Mouse (Mus musculus) cerebellum, adult 2 months (tissue): Measurements from ENCODE around the gene Atp5b.

ENCODE experiments used
- CTCF ChIP-seq: fragments of 200-500 bp; IDR thresholded peaks from 2 replicates; pipeline ENCODE4 v1.5.1; 2011; ENCODE audit warnings: low read depth, mild to moderate bottlenecking, control low read depth, low read length, moderate library complexity, borderline replicate concordance; ENCODE audit not compliant: insufficient read depth
- POLR2A ChIP-seq: fragments of 200-500 bp; IDR thresholded peaks from 2 replicates; pipeline ENCODE4 v1.6.1; 2011; ENCODE audit warnings: low read length, control low read depth, borderline replicate concordance; ENCODE audit not compliant: insufficient read depth

DNA sequence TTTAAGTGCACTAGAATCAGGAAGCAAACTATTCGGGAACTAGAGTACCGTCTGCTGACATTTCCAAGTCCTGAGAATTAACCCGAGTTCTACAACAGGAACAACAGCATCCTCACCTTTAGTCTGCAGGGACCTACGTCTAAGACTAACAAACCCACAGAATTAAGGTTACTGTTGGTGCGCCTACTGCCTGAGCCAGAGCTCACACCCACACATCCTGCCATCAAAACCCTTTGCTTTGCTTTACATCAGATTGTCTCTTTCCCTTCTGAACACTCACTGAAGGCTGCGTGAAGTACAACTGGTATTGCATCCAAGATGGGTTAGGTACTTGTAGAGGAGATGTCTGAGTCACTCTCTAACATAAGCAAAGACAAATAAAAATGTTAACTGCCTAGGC, 52.3 kb downstream of the Atp5b start:
- TF ChIP-seq CTCF (no peak), POLR2A (no peak)
